Mouse (Mus musculus) limb, embryonic 15.5 days (tissue): Measurements from ENCODE around the gene Serinc5. TPM values are rescaled to one million over a fixed set of nuclear protein-coding genes. Genes with fewer than 3 reads are reported as not detected.

Experiments used
- ATAC-seq: fragments of 200-750 bp; cut with Nextera tagmentation; 2 replicates; pipeline ENCODE4 v1.8.0; 2017; ENCODE audit warnings: low read depth, moderate TSS enrichment; ENCODE audit not compliant: insufficient number of reproducible peaks, low FRiP score, low TSS enrichment
- H3K27ac ChIP-seq: fragments of 300-500 bp; sonication (generic); 2 replicates; pipeline ENCODE4 v1.5.1; 2015; ENCODE audit warnings: moderate library complexity, mild to moderate bottlenecking, inconsistent platforms
- H3K27me3 ChIP-seq: fragments of 300-500 bp; sonication (generic); 2 replicates; pipeline ENCODE4 v1.6.1; 2015; ENCODE audit warnings: inconsistent platforms
- H3K36me3 ChIP-seq: fragments of 300-500 bp; sonication (generic); 2 replicates; pipeline ENCODE4 v1.6.1; 2015; ENCODE audit warnings: inconsistent platforms
- H3K4me1 ChIP-seq: fragments of 300-500 bp; sonication (generic); 2 replicates; pipeline ENCODE4 v1.6.1; 2015; ENCODE audit warnings: inconsistent platforms
- H3K4me2 ChIP-seq: fragments of 300-500 bp; sonication (generic); 2 replicates; pipeline ENCODE4 v1.6.1; 2015; ENCODE audit warnings: mild to moderate bottlenecking, inconsistent platforms
- H3K4me3 ChIP-seq: fragments of 300-500 bp; sonication (generic); 2 replicates; pipeline ENCODE4 v1.5.1; 2015; ENCODE audit warnings: mild to moderate bottlenecking, inconsistent platforms
- H3K9ac ChIP-seq: fragments of 300-500 bp; sonication (generic); 2 replicates; pipeline ENCODE4 v1.6.1; 2015; ENCODE audit warnings: inconsistent platforms
- H3K9me3 ChIP-seq: fragments of 300-500 bp; sonication (generic); 2 replicates; pipeline ENCODE4 v1.6.1; 2016; ENCODE audit warnings: inconsistent platforms
- WGBS: fragments of 180-500 bp; shearing (Covaris S2); methylation state at CpG from one replicate; pipeline ENCODE4 v1.1.7; 2015; 5-methylcytosine and 5-hydroxymethylcytosine counted together
- polyA plus RNA-seq: library from polyadenylated mRNA; unstranded; fragments of >200 nt; fragmentation: Nextera tagmentation; extraction: Ambion mirVana; gene quantifications from 2 replicates; pipeline ENCODE4 v1.2.1, GENCODE M21; 2015

Gene Serinc5
- polyA plus RNA-seq, 1 experiment from 2014 or later = 19.3 TPM

- Histone ChIP-seq H3K4me2 (no peak overlapping the region), H3K27ac (no peak overlapping the region), H3K4me1 (no peaks in the 10 kb centered on the region), H3K9me3 (no peaks in the 10 kb centered on the region), H3K9ac (no peak overlapping the region), H3K36me3 (0 out of 2 replicates have a peak, but pooled peaks cover 3% of the 10 kb centered on the region), H3K4me3 (no peak overlapping the region), H3K27me3 (no peaks in the 10 kb centered on the region)
- no peak for ATAC-seq
- WGBS = 82% methylated on average over 4 of the region's 4 CpGs
Observed at GRCm38 (mm10) chr13:92697141-92697540, 86.2 kb downstream of the Serinc5 start.

- no peaks in the 10 kb centered on the region for H3K9me3 ChIP-seq
- no peak overlapping the region for H3K9ac ChIP-seq
- 82% methylated on average over 9 of the region's 9 CpGs for WGBS
- no peaks in the 10 kb centered on the region for H3K27me3 ChIP-seq
- H3K36me3 ChIP-seq = 0 out of 2 replicates have a peak, but pooled peaks cover 3% of the 10 kb centered on the region
- ATAC-seq = no peak
- H3K4me1 ChIP-seq = peaks cover 5% of the 10 kb centered on the region; the same call in 1 of the 2 replicates
- H3K4me3 ChIP-seq = no peak overlapping the region
- H3K27ac ChIP-seq = no peak overlapping the region
- H3K4me2 ChIP-seq = no peak overlapping the region
Observed at GRCm38 (mm10) chr13:92698781-92699180, 87.9 kb downstream of the Serinc5 start.

GRCm38 (mm10) chr13:92699395-92699794 is 88.5 kb downstream of the Serinc5 start:
- no peak for ATAC-seq
- Histone ChIP-seq H3K36me3 (0 out of 2 replicates have a peak, but pooled peaks cover 3% of the 10 kb centered on the region), H3K27me3 (no peaks in the 10 kb centered on the region), H3K4me2 (no peak overlapping the region), H3K9ac (no peak overlapping the region), H3K4me1 (peaks cover 5% of the 10 kb centered on the region; the same call in 1 of the 2 replicates), H3K27ac (no peak overlapping the region), H3K9me3 (no peaks in the 10 kb centered on the region), H3K4me3 (no peak overlapping the region)
- 85% methylated on average over 6 of the region's 6 CpGs for WGBS

GRCm38 (mm10) chr13:92702035-92702434 is 91.1 kb downstream of the Serinc5 start:
- H3K27ac ChIP-seq = no peak overlapping the region
- peaks cover 5% of the 10 kb centered on the region; the same call in 1 of the 2 replicates for H3K4me1 ChIP-seq
- no peak overlapping the region for H3K4me2 ChIP-seq
- 86% methylated on average over 5 of the region's 5 CpGs for WGBS
- H3K9me3 ChIP-seq = no peaks in the 10 kb centered on the region
- no peak for ATAC-seq
- no peak overlapping the region for H3K9ac ChIP-seq
- no peak overlapping the region for H3K4me3 ChIP-seq
- peaks cover 11% of the 10 kb centered on the region; the same call in 1 of the 2 replicates for H3K36me3 ChIP-seq
- no peaks in the 10 kb centered on the region for H3K27me3 ChIP-seq

- Histone ChIP-seq H3K4me2 (no peak overlapping the region), H3K4me1 (peaks cover 5% of the 10 kb centered on the region; the same call in 1 of the 2 replicates), H3K9me3 (no peaks in the 10 kb centered on the region), H3K4me3 (no peak overlapping the region), H3K9ac (no peak overlapping the region), H3K27ac (no peak overlapping the region), H3K27me3 (no peaks in the 10 kb centered on the region), H3K36me3 (peaks cover 18% of the 10 kb centered on the region)
- 0 out of 2 replicates have a peak, but pooled peaks have one; percentile 11 for ATAC-seq
- WGBS = 68% methylated on average over 8 of the region's 8 CpGs
Observed at GRCm38 (mm10) chr13:92703241-92704027, 92.5 kb downstream of the Serinc5 start.

- Histone ChIP-seq H3K4me2 (no peak overlapping the region), H3K9ac (no peak overlapping the region), H3K27ac (no peak overlapping the region), H3K27me3 (no peaks in the 10 kb centered on the region), H3K36me3 (peaks cover 24% of the 10 kb centered on the region), H3K4me1 (peaks cover 5% of the 10 kb centered on the region; the same call in 1 of the 2 replicates), H3K4me3 (no peak overlapping the region), H3K9me3 (no peaks in the 10 kb centered on the region)
- ATAC-seq = no peak
- WGBS = 67% methylated on average over 7 of the region's 7 CpGs
Observed at GRCm38 (mm10) chr13:92704189-92704588, 93.3 kb downstream of the Serinc5 start.

- no peak overlapping the region for H3K27ac ChIP-seq
- 84% methylated on average over 7 of the region's 7 CpGs for WGBS
- H3K9me3 ChIP-seq = no peaks in the 10 kb centered on the region
- peaks cover 5% of the 10 kb centered on the region; the same call in 1 of the 2 replicates for H3K4me1 ChIP-seq
- peaks cover 24% of the 10 kb centered on the region for H3K36me3 ChIP-seq
- no peaks in the 10 kb centered on the region for H3K27me3 ChIP-seq
- H3K4me2 ChIP-seq = no peak overlapping the region
- ATAC-seq = no peak
- H3K4me3 ChIP-seq = no peak overlapping the region
- no peak overlapping the region for H3K9ac ChIP-seq
Observed at GRCm38 (mm10) chr13:92705016-92705535, 94.2 kb downstream of the Serinc5 start.

- H3K4me2 ChIP-seq = no peak overlapping the region
- H3K4me1 ChIP-seq = peaks cover 5% of the 10 kb centered on the region; the same call in 1 of the 2 replicates
- H3K27ac ChIP-seq = no peak overlapping the region
- no peak overlapping the region for H3K9ac ChIP-seq
- no peaks in the 10 kb centered on the region for H3K9me3 ChIP-seq
- 89% methylated on average over 9 of the region's 9 CpGs for WGBS
- no peaks in the 10 kb centered on the region for H3K27me3 ChIP-seq
- no peak overlapping the region for H3K4me3 ChIP-seq
- ATAC-seq = no peak
- H3K36me3 ChIP-seq = peaks cover 24% of the 10 kb centered on the region
Observed at GRCm38 (mm10) chr13:92706342-92707061, 95.6 kb downstream of the Serinc5 start.

GRCm38 (mm10) chr13:92707941-92708340 is 97.0 kb downstream of the Serinc5 start:
- no peak overlapping the region for H3K4me3 ChIP-seq
- H3K9ac ChIP-seq = no peak overlapping the region
- 56% methylated on average over 2 of the region's 2 CpGs for WGBS
- peaks cover 21% of the 10 kb centered on the region for H3K36me3 ChIP-seq
- H3K4me2 ChIP-seq = no peak overlapping the region
- peaks cover 5% of the 10 kb centered on the region; the same call in 1 of the 2 replicates for H3K4me1 ChIP-seq
- H3K27me3 ChIP-seq = no peaks in the 10 kb centered on the region
- ATAC-seq = no peak
- no peaks in the 10 kb centered on the region for H3K9me3 ChIP-seq
- H3K27ac ChIP-seq = no peak overlapping the region

- H3K4me1 ChIP-seq = no peaks in the 10 kb centered on the region; the same call in 1 of the 2 replicates
- H3K27ac ChIP-seq = no peak overlapping the region
- 73% methylated on average over 1 of the region's 1 CpGs for WGBS
- peaks cover 21% of the 10 kb centered on the region for H3K36me3 ChIP-seq
- H3K27me3 ChIP-seq = no peaks in the 10 kb centered on the region
- ATAC-seq = no peak
- H3K9ac ChIP-seq = no peak overlapping the region
- H3K4me3 ChIP-seq = no peak overlapping the region
- H3K4me2 ChIP-seq = no peak overlapping the region
- H3K9me3 ChIP-seq = no peaks in the 10 kb centered on the region
Observed at GRCm38 (mm10) chr13:92708466-92708865, 97.6 kb downstream of the Serinc5 start.

GRCm38 (mm10) chr13:92709535-92709934 is 98.6 kb downstream of the Serinc5 start:
- ATAC-seq = no peak
- Histone ChIP-seq H3K9ac (no peak overlapping the region), H3K36me3 (peaks cover 21% of the 10 kb centered on the region), H3K27me3 (no peaks in the 10 kb centered on the region), H3K4me1 (no peaks in the 10 kb centered on the region), H3K9me3 (no peaks in the 10 kb centered on the region), H3K27ac (no peak overlapping the region), H3K4me2 (no peak overlapping the region), H3K4me3 (no peak overlapping the region)
- 51% methylated on average over 3 of the region's 3 CpGs for WGBS

- no peak overlapping the region for H3K4me2 ChIP-seq
- no peaks in the 10 kb centered on the region for H3K9me3 ChIP-seq
- H3K27ac ChIP-seq = no peak overlapping the region
- H3K36me3 ChIP-seq = peaks cover 21% of the 10 kb centered on the region
- H3K4me3 ChIP-seq = no peak overlapping the region
- no peak for ATAC-seq
- no peak overlapping the region for H3K9ac ChIP-seq
- no peaks in the 10 kb centered on the region for H3K27me3 ChIP-seq
- 78% methylated on average over 1 of the region's 1 CpGs for WGBS
- H3K4me1 ChIP-seq = no peaks in the 10 kb centered on the region
Observed at GRCm38 (mm10) chr13:92710361-92710760, 99.5 kb downstream of the Serinc5 start.
